Mouse (Mus musculus) thymus, postnatal 36 days (tissue): ENCODE results near the gene Fancc.

Source experiments
- DNase-seq, 2 experiments: peaks; one replicate each; pipeline ENCODE4 v3.0.0; 2022; ENCODE audit warnings: mixed read lengths in 2 of 2

The Fancc gene

GRCm38 (mm10) chr13:63258671-63259070, 238.4 kb downstream of the Fancc start:
- no peak for DNase-seq

GRCm38 (mm10) chr13:63258167-63258582, 238.9 kb downstream of the Fancc start:
- no peak for DNase-seq

GRCm38 (mm10) chr13:63256807-63257206, 240.3 kb downstream of the Fancc start:
- DNase-seq: no peak

GRCm38 (mm10) chr13:63256146-63256545, 240.9 kb downstream of the Fancc start:
- DNase-seq: no peak

GRCm38 (mm10) chr13:63255519-63256011, 241.5 kb downstream of the Fancc start:
- no peak for DNase-seq

- DNase-seq: no peak
These were observed 243.0 kb downstream of the Fancc start for GRCm38 (mm10) chr13:63253886-63254636.

- DNase-seq: no peak
These were observed 243.9 kb downstream of the Fancc start for GRCm38 (mm10) chr13:63253147-63253546.

GRCm38 (mm10) chr13:63252295-63253010, 244.6 kb downstream of the Fancc start:
- DNase-seq: no peak

- DNase-seq: no peak
These were observed 245.8 kb downstream of the Fancc start for GRCm38 (mm10) chr13:63251118-63251889.

- DNase-seq: no peak
These were observed 246.6 kb downstream of the Fancc start for GRCm38 (mm10) chr13:63250441-63250980.

DNA sequence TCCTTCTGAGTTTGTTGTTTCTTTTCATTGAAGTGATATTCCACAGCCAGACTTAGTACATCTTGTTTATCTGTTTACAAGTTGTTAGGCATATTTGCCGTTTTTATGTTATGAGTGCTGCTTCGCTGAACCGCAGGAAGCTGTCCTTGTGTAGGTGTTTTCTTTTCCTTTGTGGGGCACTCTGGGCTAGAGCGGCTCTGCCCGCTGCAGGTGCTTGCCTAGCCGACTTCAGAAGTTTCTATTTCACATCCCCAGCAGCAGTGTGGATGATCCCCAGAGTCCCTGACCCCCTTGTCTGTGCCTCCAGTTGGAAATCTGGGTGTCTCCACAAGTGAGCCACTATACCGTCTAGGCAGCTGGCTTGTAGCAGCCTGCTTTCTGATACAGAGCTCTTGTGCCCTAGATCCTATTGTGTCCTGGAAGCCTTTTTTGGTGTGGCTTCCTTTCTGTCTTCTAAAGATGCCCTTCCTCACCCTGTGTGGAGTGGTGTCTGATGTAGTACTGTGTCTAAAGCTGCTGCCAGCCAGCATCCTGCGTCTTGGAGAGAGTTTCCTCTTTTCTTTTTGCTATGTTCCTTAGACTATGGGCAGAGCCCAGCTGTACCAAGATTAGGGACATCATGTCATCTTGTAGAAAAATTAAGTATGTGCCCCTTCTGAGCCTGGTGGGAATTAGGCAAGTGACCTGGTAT, 247.2 kb downstream of the Fancc start:
- peak; percentile 46 to 47 for DNase-seq

DNA sequence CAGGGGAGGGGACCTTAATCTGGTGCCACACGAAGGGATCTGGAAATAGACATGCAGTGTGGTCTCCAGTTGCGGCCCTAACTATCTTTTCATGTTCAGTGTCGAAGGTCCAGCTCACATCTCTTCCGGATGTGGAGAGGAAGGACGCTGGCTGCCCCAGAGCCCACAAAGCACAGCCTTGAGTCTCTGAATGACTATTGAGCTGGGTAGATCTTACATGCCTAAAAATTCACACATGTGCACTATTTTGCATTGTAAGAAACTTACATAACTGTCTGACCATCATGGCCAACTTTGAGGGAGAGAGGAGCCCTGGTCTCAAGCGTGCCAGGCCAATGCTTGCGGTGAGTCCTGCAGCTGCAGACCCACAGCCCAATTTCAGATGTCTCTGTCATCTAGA, 247.9 kb downstream of the Fancc start:
- DNase-seq: no peak

DNA sequence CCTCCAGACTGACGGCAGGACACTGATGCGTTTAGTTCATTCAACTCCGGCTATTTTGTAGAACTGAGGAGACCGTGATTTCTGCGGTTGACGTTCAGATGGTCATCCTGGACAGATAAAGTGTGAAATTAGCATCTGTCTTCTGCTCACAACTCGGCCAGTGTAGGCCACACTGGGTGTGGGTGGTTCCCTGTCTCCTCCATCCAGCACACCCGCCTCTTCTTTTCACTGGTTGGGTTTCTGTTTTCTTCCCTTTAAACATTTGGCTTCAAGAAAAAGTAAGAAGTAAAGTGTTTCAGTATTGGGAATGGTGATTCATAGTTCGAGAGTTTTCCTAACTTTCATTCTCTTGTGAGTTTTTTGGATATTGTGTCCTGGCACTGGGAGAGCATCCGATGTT, 248.8 kb downstream of the Fancc start:
- no peak for DNase-seq

- DNase-seq: no peak
These were observed 249.4 kb downstream of the Fancc start for GRCm38 (mm10) chr13:63247631-63248030.

GRCm38 (mm10) chr13:63247041-63247440, 250.0 kb downstream of the Fancc start:
- no peak for DNase-seq

DNA sequence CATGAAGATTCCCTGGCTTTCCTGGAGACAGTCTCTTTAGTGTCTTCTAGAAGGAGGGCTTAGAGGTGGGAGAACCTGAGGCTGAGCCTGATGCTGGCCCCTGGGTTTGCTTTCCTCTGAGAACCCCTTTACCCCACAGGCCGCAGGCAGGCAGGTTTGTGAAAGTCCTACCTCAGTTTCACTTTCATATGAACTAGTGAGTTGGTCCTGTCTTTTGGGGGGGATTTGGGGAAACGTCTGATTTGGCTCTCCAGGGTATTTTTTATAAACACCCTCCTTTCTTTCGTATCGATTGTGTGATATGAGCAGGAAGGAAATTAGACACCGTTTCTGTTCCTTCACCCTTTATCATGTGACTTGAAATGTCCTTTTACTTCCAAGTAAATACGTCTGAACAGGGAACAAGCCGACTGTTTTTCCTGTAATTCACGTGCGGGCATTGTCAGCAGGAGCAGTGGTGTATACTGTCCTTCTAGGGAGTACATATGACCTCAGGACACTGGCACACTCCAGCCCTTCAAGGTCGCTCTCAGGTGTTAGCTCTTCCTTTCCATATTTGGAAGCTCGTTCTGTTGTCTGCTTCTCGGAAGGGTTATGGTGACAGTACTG, 250.6 kb downstream of the Fancc start:
- no peak for DNase-seq

DNA sequence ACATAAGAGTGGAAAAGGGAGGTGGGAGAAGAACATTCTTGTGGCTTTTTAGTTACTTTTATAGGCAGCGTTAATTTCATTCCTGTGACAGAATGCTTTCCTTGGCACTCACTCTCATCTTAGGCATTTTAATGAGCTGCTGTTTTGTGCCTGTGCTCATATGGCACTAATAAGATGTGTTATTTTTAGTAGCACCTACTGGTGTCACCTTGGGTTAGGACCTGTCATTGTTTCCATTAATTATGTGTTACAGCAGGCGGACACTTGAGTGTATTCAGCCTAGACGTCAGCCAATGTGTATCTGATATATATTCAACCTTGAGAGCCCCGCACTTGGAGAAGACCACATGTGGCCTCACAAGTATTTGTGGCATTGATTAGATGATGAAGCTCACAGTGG, 251.3 kb downstream of the Fancc start:
- no peak for DNase-seq

DNA sequence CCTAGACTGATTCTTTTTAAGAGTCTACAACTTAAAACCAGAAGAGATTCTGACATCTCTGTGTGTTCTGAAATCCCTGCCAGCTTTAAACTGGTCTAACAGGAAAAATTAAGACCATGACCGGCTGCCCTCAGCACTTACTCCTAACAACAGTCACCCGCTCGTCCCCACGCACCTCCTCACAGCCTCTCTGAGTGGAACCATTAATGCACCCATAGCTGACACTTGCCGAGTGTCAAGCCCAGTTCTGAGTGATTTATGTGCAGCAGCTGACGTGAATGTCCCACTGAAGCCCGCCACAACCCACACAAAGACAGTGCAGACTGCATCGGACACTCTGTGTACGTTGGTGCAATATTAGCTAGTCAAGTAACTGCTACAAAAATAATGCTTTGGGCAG, 251.9 kb downstream of the Fancc start:
- no peak for DNase-seq

DNA sequence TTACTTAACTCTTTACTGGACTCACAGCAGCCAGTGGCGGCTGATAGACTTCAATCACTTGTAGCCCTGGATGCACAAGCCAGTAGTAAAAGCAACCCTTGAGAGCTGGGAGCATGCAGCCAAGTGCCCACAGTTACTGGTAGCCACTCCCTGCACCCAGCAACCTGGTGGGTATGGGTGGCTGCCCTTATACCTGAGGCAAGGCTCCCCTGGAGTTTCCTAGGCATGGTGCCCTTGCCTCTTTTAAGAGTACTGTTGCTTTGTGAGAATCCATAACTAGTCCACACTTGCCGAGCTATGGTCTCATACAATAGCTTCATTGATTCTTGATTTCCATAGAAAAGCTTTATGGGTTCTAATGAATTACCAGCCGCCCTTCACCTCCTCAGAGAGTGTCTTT, 252.7 kb downstream of the Fancc start:
- no peak for DNase-seq

DNA sequence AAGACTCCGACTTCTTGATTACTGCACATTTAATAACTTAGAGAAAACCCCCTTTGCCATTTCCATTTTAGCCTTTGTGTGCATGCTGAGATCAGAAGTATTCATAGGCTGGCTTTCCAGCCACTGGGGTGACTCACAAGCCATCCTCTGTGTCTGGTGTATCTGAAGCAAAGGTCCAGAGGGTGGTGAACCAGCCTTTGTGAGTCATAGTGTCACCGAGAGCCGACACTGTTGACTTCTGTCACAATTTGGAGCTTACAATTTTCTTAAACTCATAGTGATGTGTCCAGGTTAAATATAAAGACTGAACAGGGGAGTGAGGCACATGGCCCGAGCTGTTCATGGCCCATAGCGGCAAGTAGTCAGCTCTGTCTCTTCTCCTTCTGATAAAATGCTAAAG, 253.5 kb downstream of the Fancc start:
- DNase-seq: no peak

DNA sequence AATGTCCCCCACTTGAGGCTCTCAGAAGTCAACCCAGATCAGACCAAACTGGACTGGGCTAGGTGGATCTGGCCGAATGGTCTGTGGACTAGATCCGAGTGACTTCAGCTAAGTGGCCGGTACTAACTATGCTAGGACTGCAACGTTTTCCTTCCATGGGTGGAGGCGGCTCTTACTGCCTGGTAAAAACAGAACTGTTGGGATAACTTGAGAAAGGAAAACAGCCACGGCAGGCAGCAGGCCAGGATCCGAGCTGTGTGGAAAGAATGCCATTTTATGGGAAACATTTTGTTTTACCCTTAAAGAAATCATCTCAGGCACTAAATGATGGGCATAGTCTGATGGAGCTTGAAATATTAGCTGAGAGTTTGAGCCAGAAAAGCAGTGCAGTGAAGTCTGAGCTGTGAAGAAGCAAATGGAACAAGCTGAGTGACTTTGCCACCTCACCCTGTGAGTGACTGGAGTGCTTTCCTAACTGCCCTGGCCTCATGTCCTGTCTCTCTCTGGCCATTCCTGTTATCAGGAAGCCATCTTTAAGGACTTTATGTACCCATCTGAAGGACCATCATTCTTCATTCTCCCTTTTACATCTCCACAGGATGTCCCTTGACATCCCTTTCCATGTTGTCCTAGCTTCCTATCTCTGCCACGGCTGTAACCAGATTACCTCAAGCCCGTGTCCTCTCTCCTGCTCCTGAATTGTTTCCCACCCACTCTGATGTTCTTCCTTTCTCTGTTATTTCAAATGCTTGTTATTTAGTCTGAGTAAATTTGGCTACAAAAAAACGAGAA, 254.5 kb downstream of the Fancc start:
- no peak for DNase-seq
